Mouse (Mus musculus) limb, embryonic 10.5 days (tissue): ENCODE data around the gene Olfr1500. TPM values are rescaled to one million over a fixed set of nuclear protein-coding genes. Genes with fewer than 3 reads are reported as not detected.
"Not testable (repeated sequence)": the region's sequence is repeated elsewhere in the genome, so short reads cannot be mapped to it uniquely, and the experiment has no call there.

Experiments used
- DNase-seq: peaks from one replicate; pipeline ENCODE4 v3.0.0-alpha.2; 2017; ENCODE audit warnings: low spot score
- H3K27ac ChIP-seq: fragments of 300-500 bp; sonication (generic); 2 replicates; pipeline ENCODE4 v1.5.1; 2016; ENCODE audit warnings: mild to moderate bottlenecking
- H3K27me3 ChIP-seq: fragments of 300-500 bp; sonication (generic); 2 replicates; pipeline ENCODE4 v1.6.1; 2016; ENCODE audit warnings: low read depth, mild to moderate bottlenecking; ENCODE audit not compliant: poor library complexity, severe bottlenecking
- H3K36me3 ChIP-seq: fragments of 300-500 bp; sonication (generic); 2 replicates; pipeline ENCODE4 v1.6.1; 2016; ENCODE audit warnings: mild to moderate bottlenecking, moderate library complexity
- H3K4me1 ChIP-seq: fragments of 300-500 bp; sonication (generic); 2 replicates; pipeline ENCODE4 v1.6.1; 2016
- H3K4me3 ChIP-seq: fragments of 300-500 bp; sonication (generic); 2 replicates; pipeline ENCODE4 v1.5.1; 2016; ENCODE audit warnings: mild to moderate bottlenecking, moderate library complexity
- H3K9me3 ChIP-seq: fragments of 300-500 bp; sonication (generic); replicated peaks from 2 replicates; pipeline ENCODE4 v1.6.1; 2016; ENCODE audit warnings: mild to moderate bottlenecking
- WGBS: fragments of 180-500 bp; shearing (Covaris S2); methylation state at CpG from one replicate; pipeline ENCODE4 v1.1.7; 2016; 5-methylcytosine and 5-hydroxymethylcytosine counted together
- polyA plus RNA-seq: library from polyadenylated mRNA; unstranded; fragments of >200 nt; fragmentation: Nextera tagmentation; extraction: Ambion mirVana; gene quantifications from 2 replicates; pipeline ENCODE4 v1.2.1, GENCODE M21; 2016

The Olfr1500 gene
- polyA plus RNA-seq: not detected in 2 replicates

DNA sequence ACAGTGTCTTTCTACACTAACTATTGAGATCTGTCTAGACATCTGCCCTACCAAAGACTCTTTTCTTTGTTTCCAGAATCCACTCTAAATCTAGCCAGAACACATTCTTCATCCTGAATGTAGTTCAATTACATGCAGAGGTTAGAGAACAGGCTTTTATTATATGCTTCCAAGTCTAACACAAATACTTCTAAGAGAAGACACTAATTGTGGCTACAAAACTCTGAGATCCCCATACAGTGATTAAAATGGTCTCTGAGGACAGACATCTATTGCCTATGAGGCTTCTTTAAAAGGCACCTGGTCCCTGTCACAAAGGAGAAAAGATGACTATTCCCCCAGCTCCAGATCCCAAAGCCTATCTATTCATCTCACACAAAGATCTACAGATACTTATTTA, at the start of gene Olfr1500:
Gene Olfr1500, minus strand, starts transcription at position 101 of the 400 bp plus-strand sequence.
- Histone ChIP-seq H3K27ac (no peak within 1 kb of the TSS), H3K27me3 (no peaks in the 10 kb centered on the region), H3K9me3 (no peaks in the 10 kb centered on the region), H3K4me1 (no peaks in the 10 kb centered on the region), H3K36me3 (no peaks in the 10 kb centered on the region), H3K4me3 (no peak within 1 kb of the TSS)
- DNase-seq: no peak

DNA sequence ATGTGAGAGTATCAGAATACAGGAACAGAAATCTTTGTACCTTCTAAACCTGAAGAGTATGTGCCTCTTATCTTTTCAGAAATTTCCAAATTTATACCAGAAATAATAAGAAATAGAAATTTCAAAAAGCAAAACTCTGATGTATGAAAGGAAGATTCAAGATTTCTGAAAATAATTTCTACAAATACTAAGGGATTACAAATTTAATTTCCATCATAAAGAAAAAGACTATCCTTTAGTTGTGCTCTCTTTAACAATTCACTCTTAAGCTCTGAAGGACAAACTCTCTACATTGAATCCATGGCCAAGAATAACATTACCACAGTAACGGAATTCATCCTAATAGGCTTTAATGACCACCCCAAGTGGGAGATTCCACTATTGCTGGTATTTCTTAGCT, 31.2 kb upstream of the Olfr1500 start, which contains the start of gene Olfr1502:
Gene Olfr1502, plus strand, starts transcription at position 301 of the 400 bp plus-strand sequence.
- H3K4me3 ChIP-seq: no peak within 1 kb of the TSS
- no peaks in the 10 kb centered on the region for H3K9me3 ChIP-seq
- H3K27ac ChIP-seq: no peak within 1 kb of the TSS
- DNase-seq: no peak
- no peaks in the 10 kb centered on the region for H3K4me1 ChIP-seq
- H3K36me3 ChIP-seq: no peaks in the 10 kb centered on the region
- H3K27me3 ChIP-seq: no peaks in the 10 kb centered on the region
- 90% methylated on average over 1 of the region's 1 CpGs for WGBS

DNA sequence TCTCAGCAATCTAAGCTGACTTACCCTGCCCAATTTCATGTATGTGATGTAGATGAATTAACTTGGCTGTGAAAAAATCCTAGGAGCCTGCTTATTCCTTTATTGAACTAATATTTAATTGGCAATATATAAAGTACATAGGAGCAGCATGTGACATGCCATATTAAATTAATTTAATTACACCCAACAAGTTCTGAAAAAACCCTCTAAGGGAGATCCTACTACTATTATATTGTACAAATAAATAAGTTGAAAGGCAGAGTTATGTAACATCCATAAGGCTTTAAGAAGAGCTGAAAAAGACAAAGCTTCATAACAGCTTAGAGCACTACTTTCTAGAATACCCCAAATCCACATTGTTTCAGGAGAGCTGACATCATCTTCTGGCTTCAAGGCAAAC, 20.3 kb upstream of the Olfr1500 start, which contains the start of gene Olfr1501:
Gene Olfr1501, minus strand, starts transcription at position 101 of the 400 bp plus-strand sequence.
- H3K9me3 ChIP-seq, DNase-seq, H3K27me3 ChIP-seq, H3K36me3 ChIP-seq, H3K4me3 ChIP-seq, H3K4me1 ChIP-seq, H3K27ac ChIP-seq: not testable (repeated sequence)

GRCm38 (mm10) chr19:13828447-13828846, 1.8 kb downstream of the Olfr1500 start:
- no peaks in the 10 kb centered on the region for H3K36me3 ChIP-seq
- no peaks in the 10 kb centered on the region for H3K27me3 ChIP-seq
- H3K9me3 ChIP-seq: no peaks in the 10 kb centered on the region
- no peak overlapping the region for H3K4me3 ChIP-seq
- DNase-seq: no peak
- WGBS: 86% methylated on average over 3 of the region's 3 CpGs
- no peaks in the 10 kb centered on the region for H3K4me1 ChIP-seq
- no peak overlapping the region for H3K27ac ChIP-seq

- Histone ChIP-seq H3K27ac (no peak overlapping the region), H3K4me3 (no peak overlapping the region), H3K27me3 (no peaks in the 10 kb centered on the region), H3K9me3 (no peaks in the 10 kb centered on the region), H3K4me1 (no peaks in the 10 kb centered on the region), H3K36me3 (no peaks in the 10 kb centered on the region)
- no peak for DNase-seq
- 72% methylated on average over 5 of the region's 5 CpGs for WGBS
Observed at GRCm38 (mm10) chr19:13820847-13821246, 9.4 kb downstream of the Olfr1500 start.

GRCm38 (mm10) chr19:13819347-13819746, 10.9 kb downstream of the Olfr1500 start, which contains the start of gene Olfr1499:
TSS of gene Olfr1499 (minus strand) at chr19:13819447.
- no peak within 1 kb of the TSS for H3K4me3 ChIP-seq
- H3K9me3 ChIP-seq: no peaks in the 10 kb centered on the region
- no peak within 1 kb of the TSS for H3K27ac ChIP-seq
- H3K36me3 ChIP-seq: no peaks in the 10 kb centered on the region
- DNase-seq: no peak
- H3K27me3 ChIP-seq: no peaks in the 10 kb centered on the region
- H3K4me1 ChIP-seq: no peaks in the 10 kb centered on the region

DNA sequence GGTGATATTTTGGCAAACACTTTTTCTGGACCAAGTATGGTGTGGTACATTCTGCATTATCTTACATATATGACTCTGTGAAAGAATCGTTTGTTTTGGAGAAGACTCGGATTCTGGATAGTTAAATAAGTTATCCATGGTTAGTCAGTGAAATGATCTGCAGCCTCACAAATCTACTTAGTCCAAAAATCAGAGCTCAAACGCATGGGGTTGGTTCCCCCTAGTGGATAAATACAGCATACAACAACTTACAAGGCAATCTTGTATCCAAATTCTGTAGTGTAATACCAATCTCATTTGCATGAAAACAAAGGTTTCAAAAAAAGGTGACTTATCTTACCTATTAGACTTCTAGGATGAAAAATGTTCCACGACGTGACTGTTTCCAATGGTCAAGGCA, 11.5 kb downstream of the Olfr1500 start:
- Histone ChIP-seq H3K27ac (no peak overlapping the region), H3K9me3 (no peaks in the 10 kb centered on the region), H3K4me1 (no peaks in the 10 kb centered on the region), H3K36me3 (no peaks in the 10 kb centered on the region), H3K27me3 (no peaks in the 10 kb centered on the region), H3K4me3 (no peak overlapping the region)
- 43% methylated on average over 5 of the region's 5 CpGs for WGBS
- no peak for DNase-seq

- H3K4me1 ChIP-seq: no peaks in the 10 kb centered on the region
- H3K27ac ChIP-seq: no peak overlapping the region
- WGBS: 64% methylated on average over 2 of the region's 2 CpGs
- no peaks in the 10 kb centered on the region for H3K27me3 ChIP-seq
- no peaks in the 10 kb centered on the region for H3K9me3 ChIP-seq
- no peak for DNase-seq
- no peak overlapping the region for H3K4me3 ChIP-seq
- no peaks in the 10 kb centered on the region for H3K36me3 ChIP-seq
Observed at GRCm38 (mm10) chr19:13812823-13813222, 17.5 kb downstream of the Olfr1500 start.

GRCm38 (mm10) chr19:13805486-13805885, 24.8 kb downstream of the Olfr1500 start:
- H3K27me3 ChIP-seq, H3K4me3 ChIP-seq, H3K27ac ChIP-seq, H3K4me1 ChIP-seq, H3K36me3 ChIP-seq, DNase-seq, H3K9me3 ChIP-seq: not testable (repeated sequence)
- 67% methylated on average over 1 of the region's 1 CpGs for WGBS

DNA sequence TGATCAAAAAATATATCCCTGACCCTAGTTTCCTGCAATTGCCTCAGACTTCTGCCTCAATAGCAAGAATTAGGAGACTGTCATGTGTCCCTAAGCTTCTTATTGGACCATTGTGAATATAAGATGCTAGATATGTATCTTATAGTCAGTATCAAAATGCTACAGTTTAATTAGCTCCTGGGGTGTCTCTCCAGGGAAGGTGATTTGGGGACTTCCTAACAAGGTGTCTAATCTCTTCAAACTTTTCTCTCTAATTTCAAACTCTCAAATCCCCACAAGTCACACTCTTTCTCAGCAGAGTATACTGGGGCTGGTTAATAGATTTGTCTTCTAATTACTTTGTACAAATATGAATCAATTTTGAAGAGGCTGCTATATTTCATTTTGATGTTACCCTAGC, 32.2 kb downstream of the Olfr1500 start, which contains the start of gene Olfr1497:
Gene Olfr1497, minus strand, starts transcription at position 101 of the 400 bp plus-strand sequence.
- H3K27me3 ChIP-seq: no peaks in the 10 kb centered on the region
- no peaks in the 10 kb centered on the region for H3K9me3 ChIP-seq
- no peaks in the 10 kb centered on the region for H3K4me1 ChIP-seq
- H3K27ac ChIP-seq: no peak within 1 kb of the TSS
- no peak within 1 kb of the TSS for H3K4me3 ChIP-seq
- DNase-seq: no peak
- no peaks in the 10 kb centered on the region for H3K36me3 ChIP-seq

- H3K36me3 ChIP-seq: no peaks in the 10 kb centered on the region
- no peaks in the 10 kb centered on the region for H3K27me3 ChIP-seq
- H3K9me3 ChIP-seq: no peaks in the 10 kb centered on the region
- DNase-seq: no peak
- H3K4me1 ChIP-seq: no peaks in the 10 kb centered on the region
- WGBS: 91% methylated on average over 1 of the region's 1 CpGs
- no peak within 1 kb of the TSS for H3K4me3 ChIP-seq
- no peak within 1 kb of the TSS for H3K27ac ChIP-seq
Observed at GRCm38 (mm10) chr19:13777578-13777977, 52.7 kb downstream of the Olfr1500 start, which contains the start of gene Olfr1496. TSS of gene Olfr1496 (plus strand) at chr19:13777878.

Other genes starting within 250 kb of the Olfr1500 start
- gene Olfr1484, start 247.0 kb downstream of the Olfr1500 start, polyA plus RNA-seq: not detected in 2 replicates
- gene Olfr1487, start 213.1 kb downstream of the Olfr1500 start, polyA plus RNA-seq: not detected in 2 replicates
- gene Olfr1489, start 198.9 kb downstream of the Olfr1500 start, polyA plus RNA-seq: not detected in 2 replicates
- gene Olfr1490, start 179.4 kb downstream of the Olfr1500 start, polyA plus RNA-seq: not detected in 2 replicates
- gene Olfr1491, start 133.2 kb downstream of the Olfr1500 start, polyA plus RNA-seq: not detected in 2 replicates
- not detected in 2 replicates for gene Olfr1493-ps1, start 107.2 kb downstream of the Olfr1500 start, polyA plus RNA-seq
- gene Olfr1494, start 90.8 kb downstream of the Olfr1500 start, polyA plus RNA-seq: not detected in 2 replicates
- gene Olfr1495, start 65.9 kb downstream of the Olfr1500 start, polyA plus RNA-seq: not detected in 2 replicates
- not detected in 2 replicates for gene Olfr1496, start 52.6 kb downstream of the Olfr1500 start, polyA plus RNA-seq
- gene Olfr1497, start 32.3 kb downstream of the Olfr1500 start, polyA plus RNA-seq: not detected in 2 replicates
- gene Olfr1499, start 11.0 kb downstream of the Olfr1500 start, polyA plus RNA-seq: not detected in 2 replicates
- not detected in 2 replicates for gene Olfr1501, start 20.2 kb upstream of the Olfr1500 start, polyA plus RNA-seq
- gene Olfr1502, start 31.3 kb upstream of the Olfr1500 start, polyA plus RNA-seq: not detected in 2 replicates
- not detected in 2 replicates for gene Olfr1504, start 67.4 kb upstream of the Olfr1500 start, polyA plus RNA-seq
- gene Olfr1505, start 83.0 kb upstream of the Olfr1500 start, polyA plus RNA-seq: not detected in 2 replicates